Mouse (Mus musculus) left cerebral cortex, postnatal 25 days (tissue): ENCODE measurements around the gene Cfdp1. TPM values are rescaled to one million over a fixed set of nuclear protein-coding genes. Genes with fewer than 3 reads are reported as not detected.
A peak's percentile ranks its signal among the peaks of the same experiment; 100 is the strongest.
"Not testable (repeated sequence)": the region's sequence is repeated elsewhere in the genome, so short reads cannot be mapped to it uniquely, and the experiment has no call there.

Source experiments
- DNase-seq, 2 experiments: peaks; one replicate each; pipeline ENCODE4 v3.0.0; 2022; ENCODE audit warnings: low spot score in 2 of 2, mixed read lengths in 1 of 2
- intact Hi-C: fragments of 180-260 bp; cut with DNase I; formaldehyde crosslinking; loops from one replicate; pipeline ENCODE4 v1.15.1; 2025
- total RNA-seq, 2 experiments: library from RNA; stranded (reverse); gene quantifications; 2 replicates each; pipeline ENCODE4 v1.2.3; 2021

The Cfdp1 gene
- total RNA-seq, 2 experiments from 2014 or later, result 78.0 to 81.5 TPM

- DNase-seq, result no peak
- intact Hi-C loops, result no loop called here
These were observed 11.2 kb upstream of the Cfdp1 start for GRCm38 (mm10) chr8:111865130-111865852.

GRCm38 (mm10) chr8:111864648-111865047 is 10.6 kb upstream of the Cfdp1 start:
- no peak for DNase-seq
- intact Hi-C loops, result no loop called here

GRCm38 (mm10) chr8:111863280-111863679 is 9.2 kb upstream of the Cfdp1 start:
- intact Hi-C loops, result no loop called here
- no peak for DNase-seq

GRCm38 (mm10) chr8:111855977-111856376 is 1.9 kb upstream of the Cfdp1 start:
- no peak for DNase-seq
- intact Hi-C loops, result no loop called here

- intact Hi-C loops, result not testable (repeated sequence)
These were observed 872 bp downstream of the Cfdp1 start for GRCm38 (mm10) chr8:111853219-111853618.

GRCm38 (mm10) chr8:111846746-111847145 is 7.3 kb downstream of the Cfdp1 start:
- intact Hi-C loops, result no loop called here

More at GRCm38 (mm10) chr8:111853219-111853618, 872 bp downstream of the Cfdp1 start:
- not testable (repeated sequence) for DNase-seq

GRCm38 (mm10) chr8:111835540-111835939 is 18.6 kb downstream of the Cfdp1 start:
- intact Hi-C loops, result loop anchor here (2.0 kb wide), 1 partner anchor 157 kb away; no protein-coding TSS in a partner anchor
- DNase-seq, result peak in 1 of 2 experiments; percentile 34

More at GRCm38 (mm10) chr8:111846746-111847145, 7.3 kb downstream of the Cfdp1 start:
- no peak for DNase-seq

- no peak for DNase-seq
- intact Hi-C loops, result loop anchor here (2.0 kb wide), 1 partner anchor 155 kb away; no protein-coding TSS in a partner anchor
These were observed 20.1 kb downstream of the Cfdp1 start for GRCm38 (mm10) chr8:111834011-111834410.

GRCm38 (mm10) chr8:111832983-111833382 is 21.1 kb downstream of the Cfdp1 start:
- intact Hi-C loops, result no loop called here
- no peak for DNase-seq

GRCm38 (mm10) chr8:111831996-111832395 is 22.1 kb downstream of the Cfdp1 start:
- no peak for DNase-seq
- intact Hi-C loops, result no loop called here

GRCm38 (mm10) chr8:111828595-111828994 is 25.5 kb downstream of the Cfdp1 start:
- intact Hi-C loops, result loop anchor here (10.0 kb wide), 1 partner anchor 294 kb away; the partner anchor contains the start of gene Znrf1
- peak; percentile 17 to 42 for DNase-seq

GRCm38 (mm10) chr8:111825219-111825618 is 28.9 kb downstream of the Cfdp1 start:
- DNase-seq, result no peak
- intact Hi-C loops, result loop anchor here (2.0 to 10.0 kb wide), 2 partner anchors 146 to 290 kb away; partner anchors contain the start of gene Znrf1

- intact Hi-C loops, result loop anchor here (2.0 to 10.0 kb wide), 2 partner anchors 146 to 290 kb away; partner anchors contain the start of gene Znrf1
These were observed 29.8 kb downstream of the Cfdp1 start for GRCm38 (mm10) chr8:111824334-111824733.

GRCm38 (mm10) chr8:111821199-111821598 is 32.9 kb downstream of the Cfdp1 start:
- no peak for DNase-seq
- intact Hi-C loops, result loop anchor here (10.0 kb wide), 1 partner anchor 286 kb away; the partner anchor contains the start of gene Znrf1

More at GRCm38 (mm10) chr8:111824334-111824733, 29.8 kb downstream of the Cfdp1 start:
- no peak for DNase-seq

GRCm38 (mm10) chr8:111820691-111821090 is 33.4 kb downstream of the Cfdp1 start:
- intact Hi-C loops, result loop anchor here (10.0 kb wide), 1 partner anchor 286 kb away; the partner anchor contains the start of gene Znrf1

GRCm38 (mm10) chr8:111820018-111820417 is 34.1 kb downstream of the Cfdp1 start:
- intact Hi-C loops, result loop anchor here (10.0 kb wide), 1 partner anchor 285 kb away; the partner anchor contains the start of gene Znrf1
- no peak for DNase-seq

More at GRCm38 (mm10) chr8:111820691-111821090, 33.4 kb downstream of the Cfdp1 start:
- no peak for DNase-seq

- intact Hi-C loops, result no loop called here
These were observed 35.5 kb downstream of the Cfdp1 start for GRCm38 (mm10) chr8:111818556-111818955.

GRCm38 (mm10) chr8:111815078-111815477 is 39.0 kb downstream of the Cfdp1 start:
- DNase-seq, result no peak
- intact Hi-C loops, result no loop called here

More at GRCm38 (mm10) chr8:111818556-111818955, 35.5 kb downstream of the Cfdp1 start:
- DNase-seq, result no peak

- no peak for DNase-seq
- intact Hi-C loops, result loop anchor here (5.0 kb wide), 1 partner anchor 102 kb away; no protein-coding TSS in a partner anchor
These were observed 40.3 kb downstream of the Cfdp1 start for GRCm38 (mm10) chr8:111813818-111814217.

GRCm38 (mm10) chr8:111812835-111813234 is 41.3 kb downstream of the Cfdp1 start:
- intact Hi-C loops, result loop anchor here (5.0 kb wide), 1 partner anchor 101 kb away; no protein-coding TSS in a partner anchor
- peak in 1 of 2 experiments; percentile 19 for DNase-seq
